Mouse (Mus musculus): ENCODE data around the gene Mef2a. TPM values are rescaled to one million over a fixed set of nuclear protein-coding genes. Genes with fewer than 3 reads are reported as not detected.

Gene Mef2a
- total and polyA plus RNA-seq, 3 experiments: 9.6 to 13.4 TPM; not detected in 1

- TF ChIP-seq NRF1 (IDR thresholded peaks at IDR 0.05; ENCODE audit: insufficient read depth, low read depth, low read length, poor library complexity, severe bottlenecking) (peak; percentile 88), ETS1 (IDR thresholded peaks at IDR 0.05; ENCODE audit: low read depth, low read length) (0 out of 2 replicates have a peak, but pooled peaks have one; percentile 40), USF1 (IDR thresholded peaks at IDR 0.05; ENCODE audit: low read depth, low read length) (peak; percentile 34; the same call in 1 of the 2 replicates), BHLHE40 (IDR thresholded peaks at IDR 0.05; ENCODE audit: borderline replicate concordance, low read depth, low read length) (0 out of 2 replicates have a peak, but pooled peaks have one; percentile 17)
These were observed at the start of gene Mef2a (continued) for GRCm38 (mm10) chr7:67372729-67373583.

- Histone ChIP-seq H3K9me3 (replicated peaks; ENCODE audit: insufficient read depth, low read length) (no peaks in the 10 kb centered on the region), H3K27ac (ENCODE audit: control insufficient read depth, low read depth, low read length) (no peak overlapping the region), H3K27me3 (ENCODE audit: control insufficient read depth in 1 of 2, insufficient read depth in 2 of 2, low read length in 2 of 2) (peaks cover 0 to under 1% of the 10 kb centered on the region in 2 experiments; a peak in 2 of 4 replicates), H3K36me3 (ENCODE audit: control insufficient read depth in 1 of 2, insufficient read depth in 2 of 2, low read length in 2 of 2) (no peaks in the 10 kb centered on the region), H3K79me2 (ENCODE audit: control insufficient read depth, insufficient read depth, low read length, poor library complexity) (no peaks in the 10 kb centered on the region), H3K9ac (ENCODE audit: control insufficient read depth, low read depth, low read length, poor library complexity, severe bottlenecking) (no peak overlapping the region), H3K4me3 (ENCODE audit: control insufficient read depth in 1 of 2, insufficient read depth in 1 of 2, low read depth in 2 of 2, low read length in 2 of 2) (no peak overlapping the region; a peak in 1 of 4 replicates), H3K4me1 (ENCODE audit: control insufficient read depth in 1 of 2, insufficient read depth in 2 of 2, low read length in 2 of 2) (0 out of 4 replicates have a peak, but pooled peaks cover 0 to 8% of the 10 kb centered on the region in 2 experiments)
- DNase-seq (ENCODE audit: low read depth, low spot score): peak; percentile 57
- TF ChIP-seq TBP (IDR thresholded peaks at IDR 0.05; ENCODE audit: low read depth, low read length): no peak
- peak; percentile 36; the same call in 1 of the 2 replicates for TF ChIP-seq ETS1 (IDR thresholded peaks at IDR 0.05; ENCODE audit: low read depth, low read length)
- TF ChIP-seq RCOR1 (IDR thresholded peaks at IDR 0.05; ENCODE audit: low read depth, low read length): 0 out of 2 replicates have a peak, but pooled peaks have one; percentile 22
- TF ChIP-seq GATA1 (IDR thresholded peaks at IDR 0.05; ENCODE audit: low read depth, low read length): peak; percentile 25; the same call in 1 of the 2 replicates
- TF ChIP-seq CHD1 (IDR thresholded peaks at IDR 0.05; ENCODE audit: low read depth, low read length): no peak
These were observed 49.0 kb upstream of the Mef2a start for GRCm38 (mm10) chr7:67421476-67422186.

GRCm38 (mm10) chr7:67421088-67421475 lies 48.4 kb upstream of the Mef2a start:
- 0 out of 4 replicates have a peak, but pooled peaks cover 0 to 8% of the 10 kb centered on the region in 2 experiments for H3K4me1 ChIP-seq (ENCODE audit: control insufficient read depth in 1 of 2, insufficient read depth in 2 of 2, low read length in 2 of 2)
- no peaks in the 10 kb centered on the region; a peak in 1 of 4 replicates for H3K27me3 ChIP-seq (ENCODE audit: control insufficient read depth in 1 of 2, insufficient read depth in 2 of 2, low read length in 2 of 2)
- no peak overlapping the region for H3K27ac ChIP-seq (ENCODE audit: control insufficient read depth, low read depth, low read length)
- H3K4me3 ChIP-seq (ENCODE audit: control insufficient read depth in 1 of 2, insufficient read depth in 1 of 2, low read depth in 2 of 2, low read length in 2 of 2): no peak overlapping the region
- TF ChIP-seq EP300 (IDR thresholded peaks at IDR 0.05; ENCODE audit: low read depth in 1 of 2, low read length in 2 of 2) (no peak), MYB (IDR thresholded peaks at IDR 0.05; ENCODE audit: low read depth, low read length) (no peak), UBTF (IDR thresholded peaks at IDR 0.05; ENCODE audit: borderline replicate concordance, insufficient read depth, low read depth, low read length) (no peak), GABPA (IDR thresholded peaks at IDR 0.05; ENCODE audit: low read depth, low read length) (no peak), MXI1 (IDR thresholded peaks at IDR 0.05; ENCODE audit: low read depth, low read length) (no peak), SMC3 (IDR thresholded peaks at IDR 0.05; ENCODE audit: low read depth, low read length) (no peak), HCFC1 (IDR thresholded peaks at IDR 0.05; ENCODE audit: low read depth, low read length) (no peak), TBP (IDR thresholded peaks at IDR 0.05; ENCODE audit: low read depth, low read length) (no peak), GATA1 (IDR thresholded peaks at IDR 0.05; ENCODE audit: low read depth, low read length) (no peak), SIN3A (IDR thresholded peaks at IDR 0.05; ENCODE audit: low read length) (no peak), CHD1 (IDR thresholded peaks at IDR 0.05; ENCODE audit: low read depth, low read length) (no peak), BHLHE40 (IDR thresholded peaks at IDR 0.05; ENCODE audit: borderline replicate concordance, low read depth, low read length) (no peak), ELF1 (IDR thresholded peaks at IDR 0.05; ENCODE audit: low read depth, low read length) (no peak), NRF1 (IDR thresholded peaks at IDR 0.05; ENCODE audit: insufficient read depth, low read depth, low read length, poor library complexity, severe bottlenecking) (no peak), POLR2A (IDR thresholded peaks at IDR 0.05; ENCODE audit: control insufficient read depth in 1 of 2, insufficient read depth in 1 of 2, low read depth in 1 of 2, low read length in 2 of 2, poor library complexity in 1 of 2) (no peak), ZNF384 (IDR thresholded peaks at IDR 0.05; ENCODE audit: low read depth, low read length) (no peak), ZC3H11A (IDR thresholded peaks at IDR 0.05; ENCODE audit: low read depth, low read length) (no peak), POLR2AphosphoS2 (IDR thresholded peaks at IDR 0.05; ENCODE audit: low read length) (no peak), MYC (IDR thresholded peaks at IDR 0.05; ENCODE audit: low read depth, low read length) (no peak), E2F4 (IDR thresholded peaks at IDR 0.05; ENCODE audit: borderline replicate concordance, low read depth, low read length) (no peak)
- H3K9ac ChIP-seq (ENCODE audit: control insufficient read depth, low read depth, low read length, poor library complexity, severe bottlenecking): no peak overlapping the region
- H3K36me3 ChIP-seq (ENCODE audit: control insufficient read depth in 1 of 2, insufficient read depth in 2 of 2, low read length in 2 of 2): no peaks in the 10 kb centered on the region
- no peak for DNase-seq (ENCODE audit: low read depth, low spot score)
- H3K9me3 ChIP-seq (replicated peaks; ENCODE audit: insufficient read depth, low read length): no peaks in the 10 kb centered on the region
- no peaks in the 10 kb centered on the region for H3K79me2 ChIP-seq (ENCODE audit: control insufficient read depth, insufficient read depth, low read length, poor library complexity)

Measured in MEL (cell line).